Mouse (Mus musculus) forebrain, embryonic 10.5 days (tissue): ENCODE results near the gene Ryk. TPM values are rescaled to one million over a fixed set of nuclear protein-coding genes. Genes with fewer than 3 reads are reported as not detected.

Source experiments
- DNase-seq: peaks from one replicate; pipeline ENCODE4 v3.0.0-alpha.2; 2017; ENCODE audit warnings: low spot score; ENCODE audit errors: extremely low spot score
- H3K27ac ChIP-seq: fragments of 300-500 bp; sonication (generic); 2 replicates; pipeline ENCODE4 v1.5.1; 2016; ENCODE audit warnings: mild to moderate bottlenecking
- H3K27me3 ChIP-seq: fragments of 300-500 bp; sonication (generic); 2 replicates; pipeline ENCODE4 v1.6.1; 2016; ENCODE audit warnings: mild to moderate bottlenecking; ENCODE audit not compliant: poor library complexity, severe bottlenecking
- H3K36me3 ChIP-seq: fragments of 300-500 bp; sonication (generic); replicated peaks from 2 replicates; pipeline ENCODE4 v1.6.1; 2016; ENCODE audit warnings: mild to moderate bottlenecking, moderate library complexity
- H3K4me1 ChIP-seq: fragments of 300-500 bp; sonication (generic); 2 replicates; pipeline ENCODE4 v1.6.1; 2016
- H3K4me3 ChIP-seq: fragments of 300-500 bp; sonication (generic); 2 replicates; pipeline ENCODE4 v1.5.1; 2016; ENCODE audit warnings: mild to moderate bottlenecking, moderate library complexity
- H3K9me3 ChIP-seq: fragments of 300-500 bp; sonication (generic); 2 replicates; pipeline ENCODE4 v1.6.1; 2016; ENCODE audit warnings: mild to moderate bottlenecking, moderate library complexity
- WGBS: fragments of 180-500 bp; shearing (Covaris S2); methylation state at CpG from one replicate; pipeline ENCODE4 v1.1.7; 2016; 5-methylcytosine and 5-hydroxymethylcytosine counted together
- polyA plus RNA-seq: library from polyadenylated mRNA; unstranded; fragments of >200 nt; fragmentation: Nextera tagmentation; extraction: Ambion mirVana; gene quantifications from 2 replicates; pipeline ENCODE4 v1.2.1, GENCODE M21; 2016

The Ryk gene
- polyA plus RNA-seq, 1 experiment from 2014 or later, result 14.4 TPM

GRCm38 (mm10) chr9:102840792-102841778 lies 6.4 kb downstream of the Ryk start:
- Histone ChIP-seq H3K4me1 (peaks cover 87% of the 10 kb centered on the region), H3K9me3 (no peaks in the 10 kb centered on the region), H3K27me3 (no peaks in the 10 kb centered on the region), H3K27ac (peak overlapping the region; percentile 32), H3K4me3 (no peak overlapping the region), H3K36me3 (no peaks in the 10 kb centered on the region)
- DNase-seq, result no peak
- WGBS, result 32% methylated on average over 16 of the region's 16 CpGs

GRCm38 (mm10) chr9:102841832-102842231 lies 7.1 kb downstream of the Ryk start:
- Histone ChIP-seq H3K27me3 (no peaks in the 10 kb centered on the region), H3K36me3 (no peaks in the 10 kb centered on the region), H3K9me3 (no peaks in the 10 kb centered on the region), H3K4me3 (no peak overlapping the region), H3K4me1 (peaks cover 87% of the 10 kb centered on the region), H3K27ac (no peak overlapping the region)
- 36% methylated on average over 1 of the region's 1 CpGs for WGBS
- no peak for DNase-seq

DNA sequence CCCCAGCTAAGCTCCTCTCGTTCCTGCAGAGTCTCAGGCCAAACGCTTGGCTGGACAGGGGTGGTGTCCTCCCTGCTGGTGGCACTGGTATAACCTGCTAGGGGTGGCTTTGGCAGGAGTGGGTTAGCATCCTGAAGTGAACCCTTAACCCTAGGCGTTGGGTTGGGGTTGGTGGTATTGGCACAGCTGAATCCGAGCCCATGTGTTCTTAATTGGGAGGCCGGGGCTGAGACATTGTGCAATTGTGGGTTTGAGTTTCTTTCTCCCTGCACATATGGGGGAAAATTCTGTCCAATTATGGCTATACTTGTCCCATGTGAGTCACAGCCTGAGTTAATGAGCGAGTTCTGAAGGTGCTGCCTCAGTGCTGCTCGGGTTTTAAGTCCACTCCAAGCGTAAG lies 7.8 kb downstream of the Ryk start:
- Histone ChIP-seq H3K4me3 (no peak overlapping the region), H3K4me1 (peaks cover 87% of the 10 kb centered on the region), H3K36me3 (no peaks in the 10 kb centered on the region), H3K9me3 (no peaks in the 10 kb centered on the region), H3K27me3 (no peaks in the 10 kb centered on the region), H3K27ac (no peak overlapping the region)
- DNase-seq, result no peak
- 63% methylated on average over 8 of the region's 8 CpGs for WGBS

DNA sequence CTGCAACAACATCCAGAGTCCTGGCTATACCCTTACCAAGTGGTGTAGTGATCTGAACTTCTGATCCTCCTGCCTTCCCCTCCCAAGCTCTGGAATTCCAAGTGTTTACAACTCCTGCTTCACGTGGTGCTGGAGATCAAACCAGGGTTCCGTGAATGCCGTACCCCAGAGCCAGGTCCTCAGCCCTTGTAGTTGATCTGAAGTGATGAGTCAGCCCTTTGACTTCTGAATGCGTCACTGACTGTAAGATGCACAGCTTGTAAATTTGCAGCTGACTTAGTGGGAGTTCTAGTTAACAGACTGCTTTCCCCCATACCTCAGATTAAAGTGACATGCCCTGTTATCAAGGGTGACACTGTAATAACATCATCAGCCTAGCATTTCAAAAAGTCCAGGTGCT lies 8.9 kb downstream of the Ryk start:
- no peak for DNase-seq
- Histone ChIP-seq H3K27me3 (no peaks in the 10 kb centered on the region), H3K4me1 (peaks cover 94% of the 10 kb centered on the region), H3K36me3 (no peaks in the 10 kb centered on the region), H3K4me3 (no peak overlapping the region), H3K9me3 (no peaks in the 10 kb centered on the region), H3K27ac (no peak overlapping the region)
- WGBS, result 67% methylated on average over 4 of the region's 4 CpGs

DNA sequence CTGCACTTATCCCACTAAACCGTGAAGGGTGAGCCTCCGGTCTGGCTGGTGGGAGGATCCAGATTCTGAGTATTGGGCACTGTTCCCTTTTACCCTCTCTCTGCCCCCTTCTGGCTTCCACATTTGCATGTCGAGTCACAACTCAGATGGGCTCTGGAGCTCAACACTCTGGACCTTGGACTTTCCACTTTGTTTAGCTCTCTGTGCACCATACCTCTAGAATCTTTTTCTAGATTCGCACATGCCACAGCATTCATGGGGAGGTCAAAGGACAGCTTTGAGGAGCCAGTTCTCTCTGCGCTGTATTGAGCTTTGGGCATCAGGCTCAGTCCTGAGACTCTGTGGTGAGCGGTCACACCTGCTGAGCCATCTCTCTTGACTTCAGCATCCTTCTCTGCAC lies 11.1 kb downstream of the Ryk start:
- peaks cover 74% of the 10 kb centered on the region for H3K4me1 ChIP-seq
- H3K27ac ChIP-seq, result no peak overlapping the region
- no peaks in the 10 kb centered on the region for H3K27me3 ChIP-seq
- H3K9me3 ChIP-seq, result no peaks in the 10 kb centered on the region
- DNase-seq, result no peak
- H3K4me3 ChIP-seq, result no peak overlapping the region
- 76% methylated on average over 6 of the region's 6 CpGs for WGBS
- H3K36me3 ChIP-seq, result no peaks in the 10 kb centered on the region

DNA sequence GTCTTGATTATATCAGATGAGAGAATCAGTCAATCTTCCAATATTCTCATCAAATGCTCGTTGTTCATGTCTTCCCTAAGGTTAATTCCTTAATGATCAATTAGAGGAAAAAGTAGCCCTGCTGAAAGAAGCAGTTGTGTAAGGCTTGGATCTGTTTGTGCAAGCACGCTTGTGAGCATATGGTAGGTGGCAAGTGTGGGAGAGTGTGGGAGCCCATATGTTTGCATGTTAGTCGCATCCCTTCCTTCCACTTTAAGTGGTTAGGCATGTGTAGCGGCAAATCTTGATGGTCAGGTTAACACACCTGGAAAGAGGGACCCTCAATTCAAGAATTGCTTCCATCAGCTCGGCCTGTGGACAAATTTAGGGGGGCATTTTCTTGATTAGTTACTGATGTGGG lies 11.6 kb downstream of the Ryk start:
- H3K27me3 ChIP-seq, result no peaks in the 10 kb centered on the region
- 90% methylated on average over 5 of the region's 5 CpGs for WGBS

GRCm38 (mm10) chr9:102852076-102853022 lies 17.6 kb downstream of the Ryk start:
- Histone ChIP-seq H3K4me3 (no peak overlapping the region), H3K36me3 (peaks cover 19% of the 10 kb centered on the region), H3K27me3 (no peaks in the 10 kb centered on the region), H3K4me1 (peaks cover 13% of the 10 kb centered on the region), H3K9me3 (peaks cover 15% of the 10 kb centered on the region; the same call in 1 of the 2 replicates), H3K27ac (no peak overlapping the region)
- DNase-seq, result no peak
- WGBS, result 94% methylated on average over 13 of the region's 13 CpGs

More for the DNA sequence above, 11.6 kb downstream of the Ryk start:
- peaks cover 69% of the 10 kb centered on the region for H3K4me1 ChIP-seq
- no peak overlapping the region for H3K27ac ChIP-seq
- H3K36me3 ChIP-seq, result no peaks in the 10 kb centered on the region
- no peak for DNase-seq
- H3K4me3 ChIP-seq, result no peak overlapping the region
- H3K9me3 ChIP-seq, result no peaks in the 10 kb centered on the region

DNA sequence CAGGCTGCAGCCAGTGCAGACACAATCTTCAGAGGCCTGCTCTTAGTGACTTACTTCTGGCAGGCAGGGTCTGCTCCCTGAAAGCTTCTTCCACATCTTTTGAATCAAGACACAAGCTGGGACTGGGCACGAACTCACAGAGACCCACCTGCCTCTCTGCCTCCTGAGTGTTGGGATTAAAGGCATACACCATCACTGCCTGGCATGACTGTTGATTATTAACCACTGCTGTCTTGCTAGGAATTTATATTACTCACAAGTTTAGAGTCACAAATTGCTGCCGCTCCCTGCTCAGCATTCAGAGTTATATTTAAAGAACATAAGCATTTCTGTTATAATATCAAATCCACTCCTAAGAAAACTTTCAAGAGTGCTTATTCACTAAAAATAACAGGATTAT lies 23.1 kb downstream of the Ryk start:
- Histone ChIP-seq H3K4me1 (peaks cover 8% of the 10 kb centered on the region), H3K9me3 (peaks cover 35% of the 10 kb centered on the region; the same call in 1 of the 2 replicates), H3K4me3 (no peak overlapping the region), H3K27ac (no peak overlapping the region), H3K36me3 (peaks cover 50% of the 10 kb centered on the region), H3K27me3 (no peaks in the 10 kb centered on the region)
- 87% methylated on average over 2 of the region's 2 CpGs for WGBS
- DNase-seq, result no peak

DNA sequence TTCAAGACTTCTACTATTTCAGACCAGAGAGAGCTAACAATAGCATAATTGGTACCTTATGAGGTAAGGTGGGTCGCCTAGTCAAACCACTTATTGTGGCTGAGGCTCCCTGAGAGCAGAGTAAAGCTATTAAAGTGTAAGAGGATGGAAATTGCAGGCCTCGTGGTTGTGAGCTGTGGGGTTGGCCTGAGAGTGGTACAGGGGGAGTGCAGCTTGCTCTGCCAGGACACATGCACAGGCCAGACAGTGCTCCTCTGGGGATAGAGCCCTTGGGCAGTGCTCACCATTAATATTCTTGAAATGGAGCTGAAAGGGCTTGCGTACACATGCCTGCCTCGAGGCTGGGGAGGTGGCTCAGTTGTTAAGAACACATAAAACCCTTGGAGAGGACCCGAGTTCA lies 23.6 kb downstream of the Ryk start:
- Histone ChIP-seq H3K36me3 (peaks cover 49% of the 10 kb centered on the region), H3K27me3 (no peaks in the 10 kb centered on the region), H3K9me3 (peaks cover 35% of the 10 kb centered on the region; the same call in 1 of the 2 replicates), H3K4me1 (peaks cover 9% of the 10 kb centered on the region), H3K4me3 (no peak overlapping the region), H3K27ac (no peak overlapping the region)
- WGBS, result 90% methylated on average over 5 of the region's 5 CpGs
- DNase-seq, result no peak

DNA sequence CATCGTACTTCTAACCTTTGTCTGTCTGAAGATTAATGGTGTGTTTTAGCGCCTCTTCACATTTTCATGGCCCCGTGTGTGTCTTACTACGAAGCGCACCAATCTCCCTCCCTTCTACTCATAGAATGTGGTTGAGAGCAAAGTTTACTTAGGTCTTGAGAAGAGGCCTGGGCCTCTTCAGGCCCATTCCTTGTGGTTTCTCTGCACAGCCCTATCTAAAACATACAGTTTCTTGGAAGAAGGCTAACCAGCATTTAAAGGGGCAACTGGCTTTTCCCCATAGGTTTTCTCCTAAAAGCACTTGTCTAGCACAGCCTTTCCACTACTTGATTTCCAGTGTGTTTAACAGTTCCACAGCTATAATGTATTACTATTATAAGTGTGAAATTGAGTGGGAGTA lies 24.7 kb downstream of the Ryk start:
- peaks cover 35% of the 10 kb centered on the region; the same call in 1 of the 2 replicates for H3K9me3 ChIP-seq
- DNase-seq, result no peak
- no peaks in the 10 kb centered on the region for H3K27me3 ChIP-seq
- 98% methylated on average over 5 of the region's 5 CpGs for WGBS
- no peak overlapping the region for H3K27ac ChIP-seq
- peaks cover 56% of the 10 kb centered on the region for H3K36me3 ChIP-seq
- peaks cover 20% of the 10 kb centered on the region for H3K4me1 ChIP-seq
- H3K4me3 ChIP-seq, result no peak overlapping the region

DNA sequence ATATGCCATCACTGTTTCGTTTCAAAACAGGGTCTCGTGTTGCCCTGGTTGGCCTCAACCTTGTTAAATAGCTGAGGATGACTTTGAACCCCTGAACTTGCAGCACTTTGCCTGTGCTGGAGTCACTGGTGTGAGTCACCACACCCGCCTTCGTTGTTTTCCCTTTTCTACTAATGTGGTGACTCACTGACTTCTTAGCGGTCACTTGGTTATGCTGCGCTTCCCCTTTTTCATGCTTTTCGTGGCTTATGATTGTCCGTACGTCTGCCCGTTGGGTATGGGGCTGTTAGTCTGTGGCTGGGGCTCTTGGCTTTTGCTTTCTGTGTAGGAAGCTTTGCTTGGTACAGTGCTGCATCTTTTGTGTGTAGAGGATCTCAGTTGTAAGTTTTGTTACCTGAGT lies 25.2 kb downstream of the Ryk start:
- 97% methylated on average over 10 of the region's 10 CpGs for WGBS
- no peak overlapping the region for H3K27ac ChIP-seq
- peaks cover 35% of the 10 kb centered on the region; the same call in 1 of the 2 replicates for H3K9me3 ChIP-seq
- DNase-seq, result no peak
- H3K27me3 ChIP-seq, result no peaks in the 10 kb centered on the region
- H3K36me3 ChIP-seq, result peaks cover 58% of the 10 kb centered on the region
- H3K4me3 ChIP-seq, result no peak overlapping the region
- peaks cover 25% of the 10 kb centered on the region for H3K4me1 ChIP-seq

DNA sequence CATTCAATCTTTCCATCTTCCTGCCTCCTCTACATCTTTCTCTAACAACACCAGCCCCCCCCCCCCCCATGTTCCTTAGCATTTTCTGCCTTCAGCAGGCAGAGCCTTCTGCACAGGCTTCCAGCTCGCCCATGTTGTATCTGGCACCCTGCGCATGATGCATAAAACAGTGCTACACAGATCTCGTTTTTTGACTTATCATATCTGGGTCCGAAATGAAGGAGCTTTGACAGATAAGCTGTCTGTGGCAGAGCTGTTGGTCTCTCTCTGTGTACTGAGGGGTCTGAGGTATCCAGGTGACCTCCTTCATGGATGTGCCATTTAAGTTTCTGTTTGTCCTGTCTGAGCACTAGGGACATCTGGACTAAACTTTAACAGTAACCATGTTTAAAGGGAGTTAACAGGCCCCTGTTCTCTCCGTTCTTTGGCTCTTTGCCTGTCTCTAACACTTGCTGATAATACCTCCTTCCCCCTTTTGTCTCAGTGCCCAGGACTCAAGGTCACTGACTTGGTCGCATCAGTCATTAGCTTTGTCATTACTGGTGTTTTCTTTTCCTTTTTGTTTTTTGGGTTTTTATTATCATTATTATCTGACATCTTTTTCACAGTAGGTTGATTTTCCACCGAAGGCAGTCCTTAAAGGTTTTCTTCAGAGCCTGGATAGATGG lies 26.2 kb downstream of the Ryk start:
- H3K4me3 ChIP-seq, result no peak overlapping the region
- 87% methylated on average over 7 of the region's 7 CpGs for WGBS
- no peaks in the 10 kb centered on the region for H3K27me3 ChIP-seq
- peaks cover 35% of the 10 kb centered on the region for H3K4me1 ChIP-seq
- no peak overlapping the region for H3K27ac ChIP-seq
- H3K36me3 ChIP-seq, result peaks cover 65% of the 10 kb centered on the region
- H3K9me3 ChIP-seq, result peaks cover 34% of the 10 kb centered on the region; the same call in 1 of the 2 replicates
- no peak for DNase-seq
